Mouse (Mus musculus): ENCODE results near the gene Fxr2.

DNA sequence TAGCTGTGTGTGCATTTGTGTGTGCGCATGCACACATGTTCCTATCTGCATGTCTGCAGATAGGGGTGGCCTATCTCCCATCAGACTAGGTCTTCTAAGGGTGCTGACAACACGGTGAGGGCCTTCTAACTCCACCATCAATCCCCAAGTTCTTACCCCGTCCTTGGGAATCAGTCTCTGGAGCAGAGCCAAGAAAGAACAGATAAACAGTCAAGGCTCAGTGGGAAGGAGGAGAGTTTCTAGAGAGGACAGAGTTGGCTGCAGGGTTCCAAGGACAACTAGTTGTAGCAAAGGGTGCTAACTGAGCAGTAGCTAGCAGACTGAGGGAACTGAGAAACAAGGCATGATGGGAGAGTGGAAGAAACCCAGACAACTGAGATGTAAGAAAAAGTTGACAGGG is 31.0 kb upstream of the Fxr2 start:
- no peak for TF ChIP-seq CTCF (conservative IDR thresholded peaks at IDR 0.05; ENCODE audit: low read length)
- no peak for TF ChIP-seq POU5F1 (IDR thresholded peaks at IDR 0.05; ENCODE audit: borderline replicate concordance, low read length)
- TF ChIP-seq NANOG (IDR thresholded peaks at IDR 0.05; ENCODE audit: borderline replicate concordance, low read length) = no peak

Data from E14TG2a.4 (cell line).